ENCODE assay signal across 9 mouse cellular contexts in the genomic region with DNA sequence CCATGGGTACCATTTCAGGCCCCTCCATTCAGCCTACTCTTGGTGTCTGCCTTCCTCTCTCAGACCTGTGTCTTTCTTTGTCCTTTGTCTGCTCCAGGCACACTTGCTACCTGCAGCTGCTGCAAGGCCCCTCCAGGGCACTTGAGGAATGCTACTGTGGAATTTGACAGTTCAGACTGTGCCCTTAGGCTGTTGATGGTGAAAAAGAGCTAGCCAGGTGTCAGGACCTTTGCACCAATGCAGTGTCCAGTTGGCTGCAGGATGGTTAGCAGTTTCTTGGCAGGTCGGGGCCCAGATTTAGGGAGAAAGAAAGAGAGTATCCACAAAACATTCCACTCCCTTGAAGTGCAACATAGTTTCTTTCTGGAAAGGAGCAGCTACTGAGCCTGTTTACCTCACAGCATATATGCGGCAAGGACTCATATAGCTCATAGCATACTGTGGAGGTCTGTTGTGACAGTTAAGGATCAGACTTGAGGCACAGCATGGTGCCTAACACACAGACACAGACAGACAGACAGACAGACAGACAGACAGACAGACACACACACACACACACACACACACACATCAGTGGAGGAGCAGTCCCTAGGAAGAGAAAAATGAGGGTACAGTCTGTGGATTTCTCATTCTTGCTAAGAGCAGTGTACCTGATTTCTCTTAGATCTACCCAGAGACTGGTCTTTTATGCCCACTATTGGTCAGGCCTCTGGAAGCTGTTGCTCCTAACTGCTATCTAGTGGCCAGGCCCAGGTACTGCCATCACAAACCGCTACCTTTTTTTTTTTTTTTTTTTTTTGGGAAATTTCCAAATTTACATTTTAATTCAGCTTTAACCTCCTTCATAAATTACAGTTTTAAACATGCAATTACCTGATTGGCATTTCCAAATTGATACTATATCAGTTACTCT. TPM values are rescaled to one million over a fixed set of nuclear protein-coding genes. Genes with fewer than 3 reads are reported as not detected.
DNase-seq lines count a peak whose midpoint lies in the region; ATAC-seq and TF ChIP-seq lines count a peak whose summit lies in the region.
"Had no signal": no experiment of that assay in that cellular context is flagged by ENCODE, and none has a peak within 500 bp of the region (broad histone marks: within the 10 kb centered on the region; RNA-seq: fewer than 3 reads in every experiment).

No protein-coding gene starts in this region.

- no peak overlapping the region for H3K4me3 ChIP-seq in cerebellum, adult 2 months (replicated peaks; ENCODE audit: insufficient read depth, low read depth, low read length)
- H3K4me3 ChIP-seq in CH12.LX (replicated peaks in 1 of 3; ENCODE audit: low read depth in 2 of 3, low read length in 2 of 3, poor library complexity in 1 of 3): no peak overlapping the region
- H3K4me3 ChIP-seq in embryonic facial prominence, embryonic 14.5 days (ENCODE audit: low read depth, low read length): no peak overlapping the region
- H3K4me3 ChIP-seq in myocyte: no peak overlapping the region
- H3K4me3 ChIP-seq in thymus, adult 2 months (ENCODE audit: control insufficient read depth, insufficient read depth, low read length): no peak overlapping the region

- DNase-seq in cerebellum, adult 2 months: no peak
- DNase-seq in cerebellum, adult 8-10 months: no peak
- DNase-seq in CH12.LX (ENCODE audit: extremely low read depth): peak; percentile 63
- DNase-seq in embryonic facial prominence, embryonic 14.5 days (ENCODE audit: low spot score): peak; percentile 71
- peak; percentile 21 to 45 for DNase-seq in kidney, postnatal 36 days
- no peak for DNase-seq in thymus, adult 2 months
- no peak for DNase-seq in cerebellum, adult 11 months

- in situ Hi-C loops in CH12.LX (cut with MboI; ENCODE audit: low pct_ligation_motif_present, low pct_unique_long_range_greater_than_20kb, low sequenced_read_pairs): loop anchor here (5.0 to 25.0 kb wide), 3 partner anchors 78 to 575 kb away; a partner anchor contains a TSS

- WGBS in cerebellum, adult 2 months: 53% methylated on average over 3 of the region's 3 CpGs
- WGBS in embryonic facial prominence, embryonic 14.5 days: 46% methylated on average over 3 of the region's 3 CpGs
- 60% methylated on average over 3 of the region's 3 CpGs for WGBS in thymus, adult 2 months

- H3K36me3 ChIP-seq in CH12.LX (replicated peaks in 1 of 2; ENCODE audit: control insufficient read depth in 1 of 2, insufficient read depth in 1 of 2, low read length in 1 of 2) (no peaks in the 10 kb centered on the region), myocyte (ENCODE audit: control insufficient read depth, insufficient read depth) (no peaks in the 10 kb centered on the region)
- no peaks in the 10 kb centered on the region for H3K36me3 ChIP-seq in embryonic facial prominence, embryonic 14.5 days (ENCODE audit: control insufficient read depth, insufficient read depth, low read length)
- H3K36me3 ChIP-seq in thymus, adult 2 months (ENCODE audit: control insufficient read depth, insufficient read depth, low read length): no peaks in the 10 kb centered on the region

- H3K9ac ChIP-seq in CH12.LX (ENCODE audit: insufficient read depth, low read depth): no peak overlapping the region
- no peak overlapping the region for H3K9ac ChIP-seq in embryonic facial prominence, embryonic 14.5 days (ENCODE audit: low read depth, low read length)

- peak; percentile 88 for TF ChIP-seq RAD21 in CH12.LX (IDR thresholded peaks at IDR 0.05; ENCODE audit: low read depth, low read length)

- ATAC-seq in embryonic facial prominence, embryonic 14.5 days (ENCODE audit: low read depth): peak; percentile 51; the same call in 1 of the 2 replicates

- no peaks in the 10 kb centered on the region for H3K9me3 ChIP-seq in CH12.LX (replicated peaks; ENCODE audit: low read length)
- no peaks in the 10 kb centered on the region for H3K9me3 ChIP-seq in embryonic facial prominence, embryonic 14.5 days (ENCODE audit: control insufficient read depth, low read length)

- TF ChIP-seq CTCF in cerebellum, adult 2 months (IDR thresholded peaks at IDR 0.05; ENCODE audit: borderline replicate concordance, insufficient read depth, low read depth, low read length): peak; percentile 41; the same call in 1 of the 2 replicates
- peak; percentile 60 to 93 for TF ChIP-seq CTCF in CH12.LX (conservative IDR thresholded peaks at IDR 0.05 in 1 of 2, IDR thresholded peaks at IDR 0.05 in 1 of 2; ENCODE audit: low read depth in 2 of 2, low read length in 2 of 2)
- TF ChIP-seq CTCF in thymus, adult 2 months (IDR thresholded peaks at IDR 0.05; ENCODE audit: borderline replicate concordance, control insufficient read depth, extremely low read depth, insufficient read depth, low read length, poor library complexity): no peak

- dilution Hi-C loops in CH12.LX (cut with MboI; ENCODE audit: extremely low pct_ligation_motif_present, extremely low pct_unique_long_range_greater_than_20kb, low sequenced_read_pairs): no loop called here

- H3K4me1 ChIP-seq in cerebellum, adult 2 months (ENCODE audit: control insufficient read depth, insufficient read depth, low read length): no peaks in the 10 kb centered on the region; the same call in 1 of the 2 replicates
- H3K4me1 ChIP-seq in CH12.LX (ENCODE audit: control insufficient read depth in 1 of 2, insufficient read depth in 2 of 2): peaks cover 15 to 36% of the 10 kb centered on the region in 2 experiments
- H3K4me1 ChIP-seq in embryonic facial prominence, embryonic 14.5 days (ENCODE audit: control insufficient read depth, insufficient read depth, low read length): no peaks in the 10 kb centered on the region
- H3K4me1 ChIP-seq in thymus, adult 2 months (replicated peaks; ENCODE audit: control insufficient read depth, insufficient read depth, low read length): no peaks in the 10 kb centered on the region

- no peak overlapping the region for H3K27ac ChIP-seq in cerebellum, adult 2 months (ENCODE audit: insufficient read depth, low read length)
- no peak overlapping the region for H3K27ac ChIP-seq in CH12.LX (ENCODE audit: insufficient read depth, low read depth)
- no peak overlapping the region for H3K27ac ChIP-seq in embryonic facial prominence, embryonic 14.5 days (replicated peaks; ENCODE audit: low read depth, low read length)
- H3K27ac ChIP-seq in thymus, adult 2 months (ENCODE audit: control insufficient read depth, insufficient read depth, low read length): no peak overlapping the region

- no peaks in the 10 kb centered on the region for H3K27me3 ChIP-seq in cerebellum, adult 2 months (ENCODE audit: control insufficient read depth, insufficient read depth, low read length)
- no peaks in the 10 kb centered on the region for H3K27me3 ChIP-seq in CH12.LX (replicated peaks)
- H3K27me3 ChIP-seq in embryonic facial prominence, embryonic 14.5 days (replicated peaks; ENCODE audit: control insufficient read depth, insufficient read depth, low read length): no peaks in the 10 kb centered on the region
- peaks cover 16% of the 10 kb centered on the region for H3K27me3 ChIP-seq in myocyte (ENCODE audit: control insufficient read depth, insufficient read depth, insufficient read length)
- no peaks in the 10 kb centered on the region for H3K27me3 ChIP-seq in thymus, adult 2 months (ENCODE audit: control insufficient read depth, insufficient read depth, low read length)

- no peak for TF ChIP-seq POLR2A in cerebellum, adult 2 months (IDR thresholded peaks at IDR 0.05; ENCODE audit: borderline replicate concordance, insufficient read depth, low read length)
- TF ChIP-seq POLR2A in CH12.LX (IDR thresholded peaks at IDR 0.05; ENCODE audit: low read depth, low read length): no peak
- TF ChIP-seq POLR2A in myocyte (IDR thresholded peaks at IDR 0.05; ENCODE audit: insufficient read length, low read depth): no peak
- no peak for TF ChIP-seq POLR2A in thymus, adult 2 months (IDR thresholded peaks at IDR 0.05; ENCODE audit: control insufficient read depth, extremely low read depth, insufficient read depth, low read length, poor library complexity)

- no peaks in the 10 kb centered on the region for H3K79me2 ChIP-seq in CH12.LX (replicated peaks; ENCODE audit: control insufficient read depth, extremely low read depth, insufficient read depth, poor library complexity, severe bottlenecking)
- no peaks in the 10 kb centered on the region for H3K79me2 ChIP-seq in myocyte (ENCODE audit: control insufficient read depth, insufficient read depth)

- TF ChIP-seq EP300 in CH12.LX (IDR thresholded peaks at IDR 0.05; ENCODE audit: low read length): no peak

- H3K4me2 ChIP-seq in CH12.LX (ENCODE audit: insufficient read depth, low read depth, poor library complexity, severe bottlenecking): no peak overlapping the region
- no peak overlapping the region for H3K4me2 ChIP-seq in embryonic facial prominence, embryonic 14.5 days (ENCODE audit: low read depth, low read length)
- H3K4me2 ChIP-seq in myocyte (ENCODE audit: low read depth): no peak overlapping the region

- H3ac ChIP-seq in myocyte (ENCODE audit: control insufficient read depth, insufficient read length): no peak overlapping the region

TF ChIP-seq in CH12.LX, 34 proteins besides CTCF, POLR2A, EP300 and RAD21 (continues in another document):
- 0 out of 2 replicates have a peak, but pooled peaks have one; percentile 23 for TF ChIP-seq MAZ (IDR thresholded peaks at IDR 0.05; ENCODE audit: low read depth, low read length)
- no peak for TF ChIP-seq NELFE (IDR thresholded peaks at IDR 0.05; ENCODE audit: low read depth, low read length)
- no peak for TF ChIP-seq CHD1 (IDR thresholded peaks at IDR 0.05; ENCODE audit: low read depth, low read length)
- no peak for TF ChIP-seq POLR2AphosphoS2 (IDR thresholded peaks at IDR 0.05; ENCODE audit: low read depth, low read length)

TF ChIP-seq in myocyte, 11 proteins besides CTCF, POLR2A, EP300 and RAD21 (continues in another document):
- TF ChIP-seq REST (IDR thresholded peaks at IDR 0.05; ENCODE audit: insufficient read depth, insufficient read length) (no peak), E2F4 (IDR thresholded peaks at IDR 0.05; ENCODE audit: insufficient read depth) (no peak), MYOG (IDR thresholded peaks at IDR 0.05; ENCODE audit: control insufficient read depth in 1 of 3, insufficient read depth in 1 of 3, insufficient read length in 2 of 3, low read depth in 2 of 3) (peak in 1 of 3 experiments; percentile 66)

RNA-seq across cellular contexts. Expression of a gene that starts 6.3 kb away (rescaled TPM):
- polyA plus RNA-seq in cerebellum, adult 2 months (2012; rRNA removed): 20.4 and 21.5 TPM in 2 replicates
- 11.6 and 11.7 TPM in 2 replicates for total RNA-seq in CH12.LX (2012; rRNA removed)
- total RNA-seq in CH12.LX (2014; rRNA removed): 15.8 and 17.4 TPM in 2 replicates
- 12.4 and 15.9 TPM in 2 replicates for polyA plus RNA-seq in CH12.LX (2012; ENCODE audit: insufficient read length, low read depth)
- polyA plus RNA-seq in embryonic facial prominence, embryonic 14.5 days (2014; fragmentation: Nextera tagmentation; extraction: Ambion mirVana): 40.8 and 45.8 TPM in 2 replicates
- 18.9 TPM for polyA plus RNA-seq in myocyte (2012; fragmentation: generic; extraction: Trizol)
- polyA plus RNA-seq in thymus, adult 2 months (2012; rRNA removed): 17.5 and 25.0 TPM in 2 replicates

RNA-seq across cellular contexts. Expression of a gene that starts 16.7 kb away (rescaled TPM):
- not detected in 2 replicates for polyA plus RNA-seq in cerebellum, adult 2 months (2012; rRNA removed)
- total RNA-seq in CH12.LX (2012; rRNA removed) (not detected in 2 replicates), CH12.LX (2014; rRNA removed) (not detected in 2 replicates)
- polyA plus RNA-seq in CH12.LX (2012; ENCODE audit: insufficient read length, low read depth) (0.42 TPM in 1 of 2 replicates, not detected in the other), myocyte (2012; fragmentation: generic; extraction: Trizol) (not detected)
- polyA plus RNA-seq in embryonic facial prominence, embryonic 14.5 days (2014; fragmentation: Nextera tagmentation; extraction: Ambion mirVana): not detected in 2 replicates
- polyA plus RNA-seq in thymus, adult 2 months (2012; rRNA removed): not detected in 2 replicates
- polyA plus RNA-seq: C2C12 had no signal

Comparison
In these comparisons a context has a peak if more than half of its experiments do, and no peak if none do; other contexts are left out.
1. DNase-seq: peak in CH12.LX (single experiment), embryonic facial prominence, embryonic 14.5 days (single experiment) and kidney, postnatal 36 days (2 of 2); none in cerebellum, adult 2 months (0 of 2), cerebellum, adult 8-10 months (single experiment), thymus, adult 2 months (single experiment) and cerebellum, adult 11 months (single experiment).